Mouse (Mus musculus) embryonic facial prominence, embryonic 11.5 days (tissue): ENCODE measurements around the gene Tbl3. TPM values are rescaled to one million over a fixed set of nuclear protein-coding genes. Genes with fewer than 3 reads are reported as not detected.
A peak's percentile ranks its signal among the peaks of the same experiment; 100 is the strongest.

Experiments used
- ATAC-seq: fragments of 200-750 bp; cut with Nextera tagmentation; replicated peaks from 2 replicates; pipeline ENCODE4 v1.8.0; 2017; ENCODE audit warnings: low read depth; ENCODE audit not compliant: insufficient number of reproducible peaks, low FRiP score, low TSS enrichment
- DNase-seq: peaks from one replicate; pipeline ENCODE4 v3.0.0-alpha.2; 2015; ENCODE audit warnings: low spot score
- H3K27ac ChIP-seq: fragments of 300-500 bp; sonication (generic); replicated peaks from 2 replicates; pipeline ENCODE4 v1.5.1; 2014; ENCODE audit warnings: mild to moderate bottlenecking, low read depth, low read length, control low read depth
- H3K27me3 ChIP-seq: fragments of 300-500 bp; sonication (generic); 2 replicates; pipeline ENCODE4 v1.6.1; 2014; ENCODE audit warnings: mild to moderate bottlenecking, low read length, moderate library complexity, mixed read lengths; ENCODE audit not compliant: control insufficient read depth, insufficient read depth
- H3K36me3 ChIP-seq: fragments of 300-500 bp; sonication (generic); replicated peaks from 2 replicates; pipeline ENCODE4 v1.6.1; 2014; ENCODE audit warnings: low read depth, mild to moderate bottlenecking, low read length, moderate library complexity, mixed read lengths; ENCODE audit not compliant: control insufficient read depth, insufficient read depth
- H3K4me1 ChIP-seq: fragments of 300-500 bp; sonication (generic); 2 replicates; pipeline ENCODE4 v1.6.1; 2014; ENCODE audit warnings: low read length, mixed read lengths; ENCODE audit not compliant: control insufficient read depth, insufficient read depth
- H3K4me2 ChIP-seq: fragments of 300-500 bp; sonication (generic); 2 replicates; pipeline ENCODE4 v1.6.1; 2014; ENCODE audit warnings: low read depth, mild to moderate bottlenecking, control low read depth, low read length, moderate library complexity
- H3K4me3 ChIP-seq: fragments of 300-500 bp; sonication (generic); 2 replicates; pipeline ENCODE4 v1.5.1; 2014; ENCODE audit warnings: low read depth, low read length, control low read depth
- H3K9ac ChIP-seq: fragments of 300-500 bp; sonication (generic); replicated peaks from 2 replicates; pipeline ENCODE4 v1.6.1; 2014; ENCODE audit warnings: mild to moderate bottlenecking, control low read depth, low read length
- H3K9me3 ChIP-seq: fragments of 300-500 bp; sonication (generic); replicated peaks from 2 replicates; pipeline ENCODE4 v1.6.1; 2016; ENCODE audit warnings: mild to moderate bottlenecking, low read length, inconsistent platforms, mixed read lengths; ENCODE audit not compliant: control insufficient read depth
- WGBS: fragments of 180-500 bp; shearing (Covaris S2); extraction: QIAGEN DNeasy Blood & Tissue Kit; methylation state at CpG from one replicate; pipeline ENCODE4 v1.1.7; 2014; 5-methylcytosine and 5-hydroxymethylcytosine counted together
- polyA plus RNA-seq: library from polyadenylated mRNA; unstranded; fragments of >200 nt; fragmentation: Nextera tagmentation; extraction: Ambion mirVana; gene quantifications from 2 replicates; pipeline ENCODE4 v1.2.1, GENCODE M21; 2014

Gene Tbl3
- polyA plus RNA-seq, 1 experiment from 2014 or later, result 102 TPM

GRCm38 (mm10) chr17:24716166-24716682 lies 8.8 kb upstream of the Tbl3 start:
- no peak for DNase-seq
- no peak for ATAC-seq
- Histone ChIP-seq H3K9me3 (no peaks in the 10 kb centered on the region), H3K27ac (no peak overlapping the region), H3K27me3 (no peaks in the 10 kb centered on the region; the same call in 1 of the 2 replicates), H3K36me3 (no peaks in the 10 kb centered on the region; the same call in 1 of the 2 replicates), H3K9ac (no peak overlapping the region), H3K4me1 (no peaks in the 10 kb centered on the region), H3K4me3 (no peak overlapping the region), H3K4me2 (no peak overlapping the region)
- WGBS, result 94% methylated on average over 15 of the region's 15 CpGs

GRCm38 (mm10) chr17:24715556-24715955 lies 8.1 kb upstream of the Tbl3 start:
- no peaks in the 10 kb centered on the region for H3K4me1 ChIP-seq
- ATAC-seq, result no peak
- no peak overlapping the region for H3K9ac ChIP-seq
- no peak overlapping the region for H3K4me2 ChIP-seq
- no peak overlapping the region for H3K4me3 ChIP-seq
- WGBS, result 73% methylated on average over 6 of the region's 6 CpGs
- no peak overlapping the region for H3K27ac ChIP-seq
- DNase-seq, result no peak
- no peaks in the 10 kb centered on the region for H3K9me3 ChIP-seq
- no peaks in the 10 kb centered on the region for H3K36me3 ChIP-seq
- no peaks in the 10 kb centered on the region; the same call in 1 of the 2 replicates for H3K27me3 ChIP-seq

DNA sequence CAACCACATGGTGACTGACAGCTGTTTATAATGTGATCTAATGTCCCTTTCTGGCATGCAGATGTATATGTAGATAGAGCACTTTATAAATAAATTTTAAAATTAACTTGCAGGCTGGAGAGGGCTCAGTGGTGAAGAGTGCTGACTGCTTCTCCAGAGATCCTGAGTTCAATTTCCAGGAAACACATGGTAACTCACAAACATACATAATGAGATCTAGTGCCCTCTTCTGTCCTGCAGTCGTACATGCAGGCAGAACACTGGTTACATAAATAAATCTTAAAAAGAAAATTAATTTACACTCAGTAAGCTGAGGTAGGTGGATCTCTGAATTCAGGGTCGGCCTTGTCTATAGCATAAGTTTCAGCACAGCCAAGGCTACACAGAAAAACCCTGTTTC lies 1.2 kb upstream of the Tbl3 start:
- no peak for ATAC-seq
- no peak overlapping the region for H3K4me2 ChIP-seq
- 35% methylated on average over 2 of the region's 2 CpGs for WGBS

DNA sequence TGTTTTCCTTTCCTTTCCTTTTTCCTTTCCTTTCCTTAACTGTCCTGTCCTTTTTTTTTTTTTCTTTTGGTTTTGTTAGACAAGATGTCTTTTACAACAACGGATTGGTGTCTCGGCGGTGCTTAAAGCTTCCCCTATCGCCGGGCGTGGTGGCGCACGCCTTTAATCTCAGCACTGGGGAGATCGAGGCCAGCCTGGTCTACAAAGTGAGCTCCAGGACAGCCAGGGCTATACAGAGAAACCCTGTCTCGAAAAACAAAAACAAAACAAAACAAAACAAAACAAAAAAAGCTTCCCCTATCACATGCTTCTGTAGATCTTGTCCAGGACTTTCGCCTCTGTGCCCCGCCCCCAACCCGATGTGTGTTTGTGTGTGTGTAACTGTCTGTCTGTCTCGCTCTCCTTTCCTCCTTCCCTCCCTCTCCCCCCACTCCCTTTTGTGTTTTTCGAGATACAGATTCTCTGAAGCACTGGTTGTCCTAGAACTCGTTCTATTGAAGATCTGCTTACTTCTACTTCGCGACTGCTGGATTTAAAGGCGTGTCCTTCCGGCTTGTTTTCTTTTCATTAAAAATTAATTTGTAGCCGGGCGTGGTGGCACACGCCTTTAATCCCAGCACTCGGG lies 453 bp upstream of the Tbl3 start:
- H3K4me2 ChIP-seq, result peak overlapping the region; percentile 72
- DNase-seq (no peak), ATAC-seq (no peak)
- peak overlapping the region; percentile 67 for H3K9ac ChIP-seq
- H3K27ac ChIP-seq, result no peak overlapping the region
- H3K9me3 ChIP-seq, result no peaks in the 10 kb centered on the region
- H3K36me3 ChIP-seq, result peaks cover 4% of the 10 kb centered on the region
- WGBS, result 5% methylated on average over 24 of the region's 24 CpGs
- peak overlapping the region; percentile 56 for H3K4me3 ChIP-seq
- H3K27me3 ChIP-seq, result no peaks in the 10 kb centered on the region
- H3K4me1 ChIP-seq, result no peaks in the 10 kb centered on the region

More for the DNA sequence above, 1.2 kb upstream of the Tbl3 start:
- no peaks in the 10 kb centered on the region for H3K9me3 ChIP-seq
- peaks cover 4% of the 10 kb centered on the region for H3K36me3 ChIP-seq
- no peaks in the 10 kb centered on the region for H3K4me1 ChIP-seq
- H3K27me3 ChIP-seq, result no peaks in the 10 kb centered on the region
- no peak overlapping the region for H3K4me3 ChIP-seq
- DNase-seq, result peak; percentile 57
- H3K27ac ChIP-seq, result no peak overlapping the region
- H3K9ac ChIP-seq, result no peak overlapping the region

GRCm38 (mm10) chr17:24705821-24706220 lies 1.6 kb downstream of the Tbl3 start:
- Histone ChIP-seq H3K4me3 (no peak overlapping the region), H3K4me1 (no peaks in the 10 kb centered on the region), H3K9ac (no peak overlapping the region), H3K27ac (no peak overlapping the region), H3K36me3 (peaks cover 13% of the 10 kb centered on the region), H3K4me2 (no peak overlapping the region), H3K27me3 (no peaks in the 10 kb centered on the region), H3K9me3 (no peaks in the 10 kb centered on the region)
- no peak for DNase-seq
- ATAC-seq, result no peak
- 90% methylated on average over 3 of the region's 3 CpGs for WGBS

DNA sequence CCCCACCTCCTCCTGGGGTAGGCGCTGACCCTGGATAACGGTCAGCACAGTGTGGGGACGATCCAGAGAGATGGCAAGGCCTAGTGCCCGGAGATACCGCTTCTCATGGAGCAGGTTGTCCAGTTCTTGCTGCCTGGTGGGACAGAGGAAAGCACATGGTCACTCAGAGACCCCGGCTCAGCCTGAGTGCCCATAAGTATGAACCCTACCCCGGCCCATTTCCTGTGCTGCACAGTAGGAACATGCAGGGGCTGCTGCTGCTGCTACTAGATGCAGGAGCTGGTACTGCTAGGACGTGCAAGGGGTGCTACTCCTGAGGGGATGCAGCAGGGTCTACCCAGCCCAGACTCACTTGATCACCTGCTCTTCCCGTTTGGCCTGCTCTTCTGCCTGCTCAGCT lies 6.2 kb downstream of the Tbl3 start:
- Histone ChIP-seq H3K27me3 (no peaks in the 10 kb centered on the region), H3K36me3 (peaks cover 17% of the 10 kb centered on the region), H3K9ac (no peak overlapping the region), H3K4me2 (no peak overlapping the region), H3K27ac (no peak overlapping the region), H3K4me3 (no peak overlapping the region), H3K4me1 (no peaks in the 10 kb centered on the region; the same call in 1 of the 2 replicates), H3K9me3 (no peaks in the 10 kb centered on the region)
- ATAC-seq, result no peak
- no peak for DNase-seq
- 85% methylated on average over 9 of the region's 9 CpGs for WGBS

DNA sequence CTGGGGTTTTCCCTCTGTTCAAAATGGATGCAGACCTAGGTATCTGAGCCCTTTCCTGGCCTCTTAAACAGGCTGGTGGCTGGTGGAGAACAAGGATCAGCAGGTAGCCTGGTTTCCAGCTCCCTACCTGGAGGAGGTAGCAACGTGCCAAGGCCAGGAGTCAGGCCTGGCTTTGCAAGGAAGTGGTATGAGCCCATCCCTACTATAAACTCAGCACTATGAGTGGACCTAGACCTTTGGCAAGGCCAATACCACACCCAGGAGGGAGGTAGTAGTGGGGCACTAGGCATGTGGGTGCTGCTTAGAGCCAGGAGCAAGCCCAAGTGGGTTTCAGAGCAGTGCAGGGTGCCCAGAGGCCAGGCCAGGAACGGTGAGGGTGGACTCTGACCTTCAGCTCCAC lies 8.0 kb downstream of the Tbl3 start:
- no peak for DNase-seq
- ATAC-seq, result no peak
- no peak overlapping the region for H3K27ac ChIP-seq
- no peak overlapping the region for H3K4me2 ChIP-seq
- H3K9ac ChIP-seq, result no peak overlapping the region
- H3K27me3 ChIP-seq, result no peaks in the 10 kb centered on the region
- peaks cover 13% of the 10 kb centered on the region for H3K36me3 ChIP-seq
- no peak overlapping the region for H3K4me3 ChIP-seq
- H3K9me3 ChIP-seq, result no peaks in the 10 kb centered on the region
- H3K4me1 ChIP-seq, result no peaks in the 10 kb centered on the region; the same call in 1 of the 2 replicates
- 83% methylated on average over 2 of the region's 2 CpGs for WGBS

DNA sequence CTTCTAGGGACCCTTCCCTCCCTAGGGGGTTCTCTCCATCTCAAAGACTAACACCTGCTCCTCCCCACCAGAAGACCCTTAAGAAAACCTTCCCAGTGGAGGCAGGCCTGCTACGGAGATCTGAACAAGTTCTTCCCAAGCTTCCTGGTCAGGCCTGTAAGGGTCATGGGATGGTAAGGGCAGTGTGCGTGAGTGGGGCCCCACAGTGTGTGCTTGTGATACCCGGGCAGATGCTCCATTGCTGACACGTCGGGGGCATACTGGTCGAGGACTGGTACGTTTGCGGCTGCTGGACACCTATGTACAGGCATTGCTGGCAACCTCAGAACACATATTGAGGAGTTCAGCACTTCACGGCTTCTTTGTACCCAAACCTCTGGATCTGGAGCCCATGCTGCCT lies 8.7 kb downstream of the Tbl3 start:
- Histone ChIP-seq H3K4me3 (no peak overlapping the region), H3K27me3 (no peaks in the 10 kb centered on the region), H3K27ac (no peak overlapping the region), H3K9me3 (no peaks in the 10 kb centered on the region), H3K9ac (no peak overlapping the region), H3K36me3 (peaks cover 13% of the 10 kb centered on the region), H3K4me1 (no peaks in the 10 kb centered on the region; the same call in 1 of the 2 replicates), H3K4me2 (no peak overlapping the region)
- no peak for DNase-seq
- no peak for ATAC-seq
- WGBS, result 65% methylated on average over 9 of the region's 9 CpGs
